Mouse (Mus musculus) induced T-regulatory cell, adult 2 months (primary cell): ENCODE data around the gene Pcx.
A peak's percentile ranks its signal among the peaks of the same experiment; 100 is the strongest.

ENCODE experiments used
- DNase-seq: peaks from one replicate; pipeline ENCODE4 v3.0.0-alpha.2; 2012; ENCODE audit warnings: low read depth

Gene Pcx

GRCm38 (mm10) chr19:4496535-4497262 lies 13.6 kb upstream of the Pcx start:
- no peak for DNase-seq

- peak; percentile 83 for DNase-seq
Observed at GRCm38 (mm10) chr19:4497263-4497973, 12.9 kb upstream of the Pcx start.

GRCm38 (mm10) chr19:4498062-4498933 lies 12.0 kb upstream of the Pcx start, which contains the start of gene 2010003K11Rik:
2010003K11Rik (minus strand) TSS chr19:4498583.
- no peak for DNase-seq

- DNase-seq, result no peak
Observed at GRCm38 (mm10) chr19:4502701-4503100, 7.6 kb upstream of the Pcx start.

GRCm38 (mm10) chr19:4504830-4505229 lies 5.4 kb upstream of the Pcx start:
- no peak for DNase-seq

GRCm38 (mm10) chr19:4507746-4508145 lies 2.5 kb upstream of the Pcx start:
- no peak for DNase-seq

- no peak for DNase-seq
Observed at GRCm38 (mm10) chr19:4511116-4511841, 1.0 kb downstream of the Pcx start.

GRCm38 (mm10) chr19:4513236-4513858 lies 3.1 kb downstream of the Pcx start:
- no peak for DNase-seq

GRCm38 (mm10) chr19:4515746-4516145 lies 5.5 kb downstream of the Pcx start:
- DNase-seq, result no peak

GRCm38 (mm10) chr19:4516288-4516687 lies 6.0 kb downstream of the Pcx start:
- no peak for DNase-seq

- no peak for DNase-seq
Observed at GRCm38 (mm10) chr19:4517483-4517882, 7.2 kb downstream of the Pcx start.

- DNase-seq, result no peak
Observed at GRCm38 (mm10) chr19:4521426-4522050, 11.3 kb downstream of the Pcx start.

- DNase-seq, result no peak
Observed at GRCm38 (mm10) chr19:4534646-4535045, 24.4 kb downstream of the Pcx start.

- DNase-seq, result no peak
Observed at GRCm38 (mm10) chr19:4535922-4536321, 25.6 kb downstream of the Pcx start.

GRCm38 (mm10) chr19:4536606-4537005 lies 26.3 kb downstream of the Pcx start:
- DNase-seq, result no peak

- DNase-seq, result no peak
Observed at GRCm38 (mm10) chr19:4540263-4540662, 30.0 kb downstream of the Pcx start.

GRCm38 (mm10) chr19:4540992-4541391 lies 30.7 kb downstream of the Pcx start:
- DNase-seq, result no peak

GRCm38 (mm10) chr19:4542081-4542480 lies 31.8 kb downstream of the Pcx start:
- no peak for DNase-seq

GRCm38 (mm10) chr19:4545091-4545490 lies 34.8 kb downstream of the Pcx start:
- DNase-seq, result no peak

GRCm38 (mm10) chr19:4545841-4546240 lies 35.6 kb downstream of the Pcx start:
- no peak for DNase-seq

- DNase-seq, result no peak
Observed at GRCm38 (mm10) chr19:4547801-4548200, 37.5 kb downstream of the Pcx start.
